Mouse (Mus musculus) heart, adult 2 months (tissue): Measurements from ENCODE around the gene Zfp598.

Source experiments
- CTCF ChIP-seq: fragments of 200-600 bp; IDR thresholded peaks from 2 replicates; pipeline ENCODE4 v1.8.1; 2022; ENCODE audit warnings: antibody characterized with exemption, mild to moderate bottlenecking, moderate library complexity
- EP300 ChIP-seq: fragments of 200-500 bp; IDR thresholded peaks from 2 replicates; pipeline ENCODE4 v1.6.1; 2011; ENCODE audit warnings: low read depth, low read length, control low read depth; ENCODE audit not compliant: insufficient read depth

DNA sequence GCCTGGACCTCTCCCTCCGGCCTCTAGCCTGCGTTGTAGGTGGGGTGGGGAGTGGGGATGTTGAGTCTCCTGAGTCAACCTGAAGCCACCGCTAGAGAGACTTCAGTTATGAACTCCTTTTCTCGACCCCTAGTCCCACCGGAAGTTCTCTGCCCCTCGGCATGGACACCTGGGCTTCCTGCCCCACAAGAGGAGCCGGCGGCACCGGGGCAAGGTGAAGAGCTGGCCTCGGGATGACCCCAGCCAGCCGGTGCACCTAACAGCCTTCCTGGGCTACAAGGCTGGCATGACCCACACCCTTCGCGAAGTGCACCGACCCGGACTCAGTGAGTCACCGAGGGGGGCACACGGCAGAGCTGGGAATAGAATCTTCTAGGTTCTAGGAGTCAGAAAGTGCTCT, 58.7 kb downstream of the Zfp598 start:
- TF ChIP-seq CTCF = no peak
- TF ChIP-seq EP300 = no peak
